Mouse (Mus musculus) embryonic fibroblast, embryonic 13.5 days (primary cell): ENCODE results near the gene Snrnp25. TPM values are rescaled to one million over a fixed set of nuclear protein-coding genes. Genes with fewer than 3 reads are reported as not detected.
A peak's percentile ranks its signal among the peaks of the same experiment; 100 is the strongest.

Experiments used
- H3K27ac ChIP-seq: 2 replicates; pipeline ENCODE4 v1.5.1; 2012; ENCODE audit warnings: low read length, control low read depth, inconsistent platforms; ENCODE audit not compliant: insufficient read depth
- H3K4me1 ChIP-seq: 2 replicates; pipeline ENCODE4 v1.6.1; 2011; ENCODE audit warnings: low read length; ENCODE audit not compliant: control insufficient read depth, insufficient read depth
- H3K4me3 ChIP-seq: 2 replicates; pipeline ENCODE4 v1.5.1; 2011; ENCODE audit warnings: mild to moderate bottlenecking, control low read depth, low read length; ENCODE audit not compliant: insufficient read depth
- CTCF ChIP-seq: IDR thresholded peaks from 2 replicates; pipeline ENCODE4 v1.5.1; 2011; ENCODE audit warnings: mild to moderate bottlenecking, control low read depth, low read length, moderate library complexity, borderline replicate concordance; ENCODE audit not compliant: insufficient read depth
- POLR2A ChIP-seq: IDR thresholded peaks from 2 replicates; pipeline ENCODE4 v1.6.1; 2011; ENCODE audit warnings: low read depth, mild to moderate bottlenecking, control low read depth, low read length, moderate library complexity
- polyA plus RNA-seq: library from polyadenylated mRNA; stranded (reverse); fragments of >200 nt; gene quantifications from 2 replicates; pipeline ENCODE4 v1.2.4, GENCODE M21; 2011; ENCODE audit warnings: low read depth; ENCODE audit not compliant: missing spikeins, insufficient read length

Snrnp25 gene
- polyA plus RNA-seq, result 20.4 and 21.6 TPM in 2 replicates

- Histone ChIP-seq H3K4me1 (no peaks in the 10 kb centered on the region), H3K27ac (no peak within 1 kb of the TSS), H3K4me3 (peak within 1 kb of the TSS; percentile 71)
- TF ChIP-seq POLR2A, result peak; percentile 84
- peak; percentile 46; the same call in 1 of the 2 replicates for TF ChIP-seq CTCF
Observed at GRCm38 (mm10) chr11:32205058-32205873, at the start of gene Snrnp25. Gene Snrnp25 (plus strand): TSS chr11:32205415.

- no peak overlapping the region for H3K27ac ChIP-seq
- TF ChIP-seq POLR2A, result no peak
- TF ChIP-seq CTCF, result no peak
- no peak overlapping the region for H3K4me3 ChIP-seq
Observed at GRCm38 (mm10) chr11:32156854-32157630, 48.2 kb upstream of the Snrnp25 start.

GRCm38 (mm10) chr11:32157791-32158594 is 47.2 kb upstream of the Snrnp25 start:
- no peak for TF ChIP-seq CTCF
- TF ChIP-seq POLR2A, result no peak
- H3K27ac ChIP-seq, result no peak overlapping the region
- no peak overlapping the region for H3K4me3 ChIP-seq
- H3K4me1 ChIP-seq, result no peaks in the 10 kb centered on the region

More at GRCm38 (mm10) chr11:32156854-32157630, 48.2 kb upstream of the Snrnp25 start:
- H3K4me1 ChIP-seq, result no peaks in the 10 kb centered on the region

- H3K4me1 ChIP-seq, result no peaks in the 10 kb centered on the region
- no peak overlapping the region for H3K27ac ChIP-seq
- no peak overlapping the region for H3K4me3 ChIP-seq
- no peak for TF ChIP-seq POLR2A
- no peak for TF ChIP-seq CTCF
Observed at GRCm38 (mm10) chr11:32159176-32159575, 46.0 kb upstream of the Snrnp25 start.

GRCm38 (mm10) chr11:32160341-32160740 is 44.9 kb upstream of the Snrnp25 start:
- H3K4me1 ChIP-seq, result no peaks in the 10 kb centered on the region
- H3K27ac ChIP-seq, result no peak overlapping the region
- TF ChIP-seq CTCF, result no peak
- TF ChIP-seq POLR2A, result no peak
- H3K4me3 ChIP-seq, result no peak overlapping the region

GRCm38 (mm10) chr11:32161500-32161899 is 43.7 kb upstream of the Snrnp25 start:
- Histone ChIP-seq H3K4me1 (no peaks in the 10 kb centered on the region), H3K27ac (no peak overlapping the region), H3K4me3 (no peak overlapping the region)
- no peak for TF ChIP-seq POLR2A
- TF ChIP-seq CTCF, result peak; percentile 52; the same call in 1 of the 2 replicates

GRCm38 (mm10) chr11:32161922-32162804 is 43.1 kb upstream of the Snrnp25 start:
- peak; percentile 98 for TF ChIP-seq CTCF
- TF ChIP-seq POLR2A, result no peak
- Histone ChIP-seq H3K4me3 (no peak overlapping the region), H3K27ac (no peak overlapping the region), H3K4me1 (no peaks in the 10 kb centered on the region)

- TF ChIP-seq CTCF (no peak), POLR2A (no peak)
- no peaks in the 10 kb centered on the region for H3K4me1 ChIP-seq
- no peak overlapping the region for H3K27ac ChIP-seq
- H3K4me3 ChIP-seq, result no peak overlapping the region
Observed at GRCm38 (mm10) chr11:32166683-32167082, 38.5 kb upstream of the Snrnp25 start.
